Mouse (Mus musculus): ENCODE results near the gene Sh2d3c.

GRCm38 (mm10) chr2:32756674-32757055, 35.8 kb downstream of the Sh2d3c start:
- TF ChIP-seq TAL1 (IDR thresholded peaks at IDR 0.05; ENCODE audit: low read length) (no peak), GATA1 (IDR thresholded peaks at IDR 0.05; ENCODE audit: low read length) (no peak)
